Mouse (Mus musculus): ENCODE results near the gene Recql5. TPM values are rescaled to one million over a fixed set of nuclear protein-coding genes. Genes with fewer than 3 reads are reported as not detected.

The Recql5 gene
- polyA plus RNA-seq, 1 experiment from 2014 or later, result 34.7 TPM

DNA sequence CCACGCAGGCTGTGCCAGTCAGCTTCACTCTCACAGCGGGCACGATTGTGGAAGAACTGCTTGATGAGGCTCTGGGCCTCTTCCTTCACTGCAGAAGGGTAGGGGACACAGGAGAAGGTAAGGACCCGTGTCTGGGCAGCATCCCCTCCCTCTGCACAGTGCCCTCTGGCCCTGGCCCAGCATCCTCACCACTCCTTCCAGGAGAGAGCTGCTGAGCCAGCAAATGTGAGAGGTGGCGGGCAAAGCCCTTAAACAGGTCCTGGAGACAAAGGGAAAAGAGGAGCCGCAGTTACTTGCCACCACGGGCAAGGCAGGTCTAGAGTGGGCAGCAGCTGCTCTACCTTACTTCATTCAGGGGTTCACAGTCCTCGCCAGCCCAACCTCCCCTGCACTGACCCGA is 40.2 kb downstream of the Recql5 start:
- Histone ChIP-seq H3K4me1 (0 out of 2 replicates have a peak, but pooled peaks cover 2% of the 10 kb centered on the region), H3K36me3 (peaks cover 48% of the 10 kb centered on the region), H3K27me3 (no peaks in the 10 kb centered on the region), H3K9me3 (replicated peaks) (no peaks in the 10 kb centered on the region), H3K9ac (no peak overlapping the region), H3K4me3 (no peak overlapping the region), H3K27ac (no peak overlapping the region), H3K4me2 (replicated peaks) (no peak overlapping the region)
- WGBS, result 85% methylated on average over 9 of the region's 9 CpGs
- ATAC-seq (ENCODE audit: low FRiP score), result no peak

GRCm38 (mm10) chr11:115892213-115892612 is 41.1 kb downstream of the Recql5 start:
- H3K27me3 ChIP-seq, result no peaks in the 10 kb centered on the region
- 0 out of 2 replicates have a peak, but pooled peaks cover 2% of the 10 kb centered on the region for H3K4me1 ChIP-seq
- 52% methylated on average over 6 of the region's 6 CpGs for WGBS
- H3K36me3 ChIP-seq, result peaks cover 48% of the 10 kb centered on the region
- no peak overlapping the region for H3K4me2 ChIP-seq (replicated peaks)
- no peak overlapping the region for H3K27ac ChIP-seq
- no peak overlapping the region for H3K4me3 ChIP-seq
- H3K9me3 ChIP-seq (replicated peaks), result no peaks in the 10 kb centered on the region
- H3K9ac ChIP-seq, result no peak overlapping the region
- ATAC-seq (ENCODE audit: low FRiP score), result no peak

DNA sequence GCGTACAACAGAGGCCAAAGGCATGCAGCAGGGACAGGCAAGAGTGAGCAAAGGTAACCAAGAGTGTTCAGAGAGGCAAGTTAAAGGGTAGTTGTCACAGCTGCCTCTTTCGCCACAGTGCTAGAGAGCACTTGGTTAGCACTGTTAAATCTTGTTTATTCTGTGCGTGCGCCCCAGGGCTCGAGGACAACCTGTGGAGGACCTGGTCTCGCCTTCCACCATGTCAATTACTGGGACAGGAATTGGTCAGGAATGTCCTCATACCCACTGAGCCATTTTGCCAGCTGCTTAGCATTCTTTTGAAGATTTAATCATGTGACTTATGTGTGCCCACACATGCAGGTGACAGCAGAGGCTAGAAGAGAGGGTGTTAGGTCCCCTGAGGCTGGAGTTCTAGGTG is 44.1 kb downstream of the Recql5 start:
- Histone ChIP-seq H3K27me3 (0 out of 2 replicates have a peak, but pooled peaks cover 3% of the 10 kb centered on the region), H3K9ac (no peak overlapping the region), H3K4me1 (no peaks in the 10 kb centered on the region), H3K27ac (no peak overlapping the region), H3K4me2 (replicated peaks) (no peak overlapping the region), H3K36me3 (peaks cover 19% of the 10 kb centered on the region), H3K9me3 (replicated peaks) (no peaks in the 10 kb centered on the region), H3K4me3 (no peak overlapping the region)
- no peak for ATAC-seq (ENCODE audit: low FRiP score)
- 86% methylated on average over 6 of the region's 6 CpGs for WGBS

GRCm38 (mm10) chr11:115888020-115888419 is 45.3 kb downstream of the Recql5 start:
- Histone ChIP-seq H3K4me1 (no peaks in the 10 kb centered on the region), H3K4me2 (replicated peaks) (no peak overlapping the region), H3K27me3 (peaks cover 13% of the 10 kb centered on the region), H3K36me3 (peaks cover 8% of the 10 kb centered on the region; the same call in 1 of the 2 replicates), H3K9me3 (replicated peaks) (no peaks in the 10 kb centered on the region), H3K27ac (no peak overlapping the region), H3K4me3 (no peak overlapping the region), H3K9ac (no peak overlapping the region)
- no peak for ATAC-seq (ENCODE audit: low FRiP score)
- WGBS, result 88% methylated on average over 5 of the region's 5 CpGs

DNA sequence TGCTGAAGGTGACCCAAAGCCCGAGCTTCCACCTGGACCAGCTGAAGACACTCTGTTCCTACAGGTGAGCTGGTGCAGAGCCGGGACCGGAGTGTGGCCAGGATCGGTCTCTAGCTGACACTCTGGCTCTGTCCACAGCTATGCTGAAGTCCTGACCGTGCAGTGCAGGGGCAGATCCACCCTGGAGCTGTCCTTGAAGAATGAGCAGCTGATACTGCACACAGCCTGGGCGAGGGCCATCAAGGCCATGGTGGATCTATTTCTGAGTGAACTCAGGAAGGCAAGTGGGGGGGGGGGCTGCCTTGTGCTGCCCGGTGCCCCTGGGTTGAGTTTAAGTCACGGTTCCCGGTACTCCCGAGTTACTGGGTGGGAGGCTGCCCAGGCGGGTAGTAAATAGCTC is 46.8 kb downstream of the Recql5 start:
- Histone ChIP-seq H3K9ac (no peak overlapping the region), H3K27ac (no peak overlapping the region), H3K9me3 (replicated peaks) (no peaks in the 10 kb centered on the region), H3K4me3 (no peak overlapping the region), H3K4me2 (replicated peaks) (no peak overlapping the region), H3K4me1 (no peaks in the 10 kb centered on the region), H3K36me3 (no peaks in the 10 kb centered on the region), H3K27me3 (peaks cover 25% of the 10 kb centered on the region)
- 92% methylated on average over 11 of the region's 11 CpGs for WGBS
- ATAC-seq (ENCODE audit: low FRiP score), result no peak

DNA sequence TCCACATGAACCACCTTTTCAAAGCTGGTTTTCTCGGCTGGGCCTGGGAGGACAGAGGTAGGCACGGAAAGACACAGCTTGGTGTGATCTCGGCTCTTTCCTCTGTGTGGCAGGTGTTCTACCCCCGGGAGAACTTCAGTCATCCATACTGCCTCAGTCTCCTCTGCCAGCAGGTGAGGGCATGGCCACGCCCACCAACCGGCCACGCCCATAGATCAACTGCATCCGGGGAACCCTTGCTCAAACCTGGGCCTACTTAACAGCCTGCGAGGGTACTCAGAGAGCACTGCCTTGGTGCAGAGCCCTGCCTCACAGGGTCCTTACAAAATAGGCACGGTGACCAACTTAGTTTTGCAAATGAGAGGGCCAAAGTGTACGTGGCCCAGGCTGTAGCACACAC is 48.0 kb downstream of the Recql5 start:
- 74% methylated on average over 11 of the region's 11 CpGs for WGBS
- H3K9me3 ChIP-seq (replicated peaks), result no peaks in the 10 kb centered on the region

DNA sequence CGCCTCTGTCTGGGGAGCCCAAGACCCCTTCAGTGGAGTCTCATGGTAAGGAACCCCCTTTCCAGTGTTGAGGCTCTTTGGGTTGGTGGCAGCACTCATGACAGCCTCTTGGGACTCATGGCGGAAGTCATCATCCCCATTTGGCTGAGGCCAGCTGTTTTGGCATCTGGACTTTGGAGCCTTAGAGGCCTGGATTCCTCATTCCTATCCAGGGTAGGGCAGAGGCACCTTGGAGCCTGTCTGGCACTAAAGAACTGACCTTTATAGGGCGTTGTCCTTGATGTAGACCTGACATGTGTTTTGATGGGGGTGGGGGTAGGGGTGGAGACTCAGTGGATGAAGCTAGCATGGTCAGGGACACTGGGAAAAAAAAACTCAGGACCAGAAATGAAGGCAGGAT is 48.9 kb downstream of the Recql5 start:
- Histone ChIP-seq H3K27me3 (peaks cover 25% of the 10 kb centered on the region), H3K9me3 (replicated peaks) (no peaks in the 10 kb centered on the region), H3K4me3 (no peak overlapping the region), H3K36me3 (no peaks in the 10 kb centered on the region), H3K27ac (no peak overlapping the region), H3K9ac (no peak overlapping the region), H3K4me2 (replicated peaks) (no peak overlapping the region), H3K4me1 (no peaks in the 10 kb centered on the region)
- WGBS, result 92% methylated on average over 3 of the region's 3 CpGs
- ATAC-seq (ENCODE audit: low FRiP score), result no peak

More for the DNA sequence above, 48.0 kb downstream of the Recql5 start:
- no peaks in the 10 kb centered on the region for H3K4me1 ChIP-seq
- H3K27me3 ChIP-seq, result peaks cover 25% of the 10 kb centered on the region
- no peak overlapping the region for H3K9ac ChIP-seq
- H3K4me3 ChIP-seq, result no peak overlapping the region
- no peaks in the 10 kb centered on the region for H3K36me3 ChIP-seq
- no peak overlapping the region for H3K4me2 ChIP-seq (replicated peaks)
- no peak overlapping the region for H3K27ac ChIP-seq
- ATAC-seq (ENCODE audit: low FRiP score), result no peak

DNA sequence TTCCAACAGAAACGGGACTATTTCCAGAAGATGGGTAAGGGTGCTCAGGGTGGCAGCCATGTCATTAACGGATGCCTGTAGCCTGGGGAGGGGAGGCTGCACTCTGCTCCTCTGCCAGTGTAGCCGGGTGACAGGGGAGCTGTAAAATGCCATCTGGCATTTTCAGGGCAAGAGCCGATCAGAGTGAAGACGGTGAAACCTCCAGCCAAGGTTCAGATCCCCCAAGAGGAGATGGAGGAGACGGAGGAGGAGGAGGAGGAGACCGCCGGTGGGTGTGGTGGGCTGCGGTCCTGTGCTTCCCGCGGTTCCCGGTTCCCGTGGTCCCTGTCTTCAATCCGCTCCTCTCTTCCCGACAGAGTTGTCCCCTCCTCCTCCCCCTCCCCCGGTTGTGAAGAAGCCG is 50.0 kb downstream of the Recql5 start:
- Histone ChIP-seq H3K4me2 (replicated peaks) (no peak overlapping the region), H3K36me3 (no peaks in the 10 kb centered on the region), H3K9ac (no peak overlapping the region), H3K27ac (no peak overlapping the region), H3K9me3 (replicated peaks) (no peaks in the 10 kb centered on the region), H3K4me1 (no peaks in the 10 kb centered on the region), H3K4me3 (no peak overlapping the region), H3K27me3 (peaks cover 25% of the 10 kb centered on the region)
- no peak for ATAC-seq (ENCODE audit: low FRiP score)
- WGBS, result 33% methylated on average over 17 of the region's 17 CpGs

DNA sequence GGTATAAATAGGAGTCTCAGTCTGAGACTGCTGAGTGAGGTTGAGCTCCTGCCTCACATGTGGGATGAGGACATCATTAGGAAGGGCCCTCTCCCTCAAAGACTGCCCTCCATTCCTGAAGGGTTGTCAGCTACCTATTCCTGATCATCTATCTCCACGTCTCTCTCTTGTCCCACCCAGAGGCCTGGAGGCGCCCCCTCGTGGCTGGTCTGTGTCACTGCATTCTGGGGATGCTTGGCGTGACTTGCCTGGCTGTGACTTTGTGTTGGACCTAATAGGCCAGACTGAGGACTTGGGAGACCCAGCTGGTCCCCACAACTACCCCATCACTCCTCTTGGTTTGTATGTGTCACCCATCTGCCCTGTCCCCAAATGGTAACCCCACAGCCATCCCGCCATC is 52.3 kb downstream of the Recql5 start:
- Histone ChIP-seq H3K9ac (no peak overlapping the region), H3K9me3 (replicated peaks) (no peaks in the 10 kb centered on the region), H3K4me2 (replicated peaks) (no peak overlapping the region), H3K36me3 (no peaks in the 10 kb centered on the region), H3K27ac (no peak overlapping the region), H3K4me3 (no peak overlapping the region), H3K27me3 (peaks cover 25% of the 10 kb centered on the region), H3K4me1 (0 out of 2 replicates have a peak, but pooled peaks cover 3% of the 10 kb centered on the region)
- no peak for ATAC-seq (ENCODE audit: low FRiP score)
- 21% methylated on average over 5 of the region's 5 CpGs for WGBS

GRCm38 (mm10) chr11:115878071-115878470 is 55.2 kb downstream of the Recql5 start:
- Histone ChIP-seq H3K27ac (no peak overlapping the region), H3K4me3 (no peak overlapping the region), H3K27me3 (peaks cover 12% of the 10 kb centered on the region), H3K9ac (no peak overlapping the region), H3K9me3 (replicated peaks) (no peaks in the 10 kb centered on the region), H3K4me2 (replicated peaks) (no peak overlapping the region), H3K36me3 (no peaks in the 10 kb centered on the region), H3K4me1 (0 out of 2 replicates have a peak, but pooled peaks cover 3% of the 10 kb centered on the region)
- 74% methylated on average over 8 of the region's 8 CpGs for WGBS
- no peak for ATAC-seq (ENCODE audit: low FRiP score)

GRCm38 (mm10) chr11:115877174-115877755 is 56.0 kb downstream of the Recql5 start:
- Histone ChIP-seq H3K4me2 (replicated peaks) (no peak overlapping the region), H3K4me3 (no peak overlapping the region), H3K27ac (no peak overlapping the region), H3K9me3 (replicated peaks) (no peaks in the 10 kb centered on the region), H3K9ac (no peak overlapping the region), H3K4me1 (0 out of 2 replicates have a peak, but pooled peaks cover 3% of the 10 kb centered on the region), H3K27me3 (0 out of 2 replicates have a peak, but pooled peaks cover 5% of the 10 kb centered on the region), H3K36me3 (no peaks in the 10 kb centered on the region)
- 72% methylated on average over 6 of the region's 6 CpGs for WGBS
- no peak for ATAC-seq (ENCODE audit: low FRiP score)

DNA sequence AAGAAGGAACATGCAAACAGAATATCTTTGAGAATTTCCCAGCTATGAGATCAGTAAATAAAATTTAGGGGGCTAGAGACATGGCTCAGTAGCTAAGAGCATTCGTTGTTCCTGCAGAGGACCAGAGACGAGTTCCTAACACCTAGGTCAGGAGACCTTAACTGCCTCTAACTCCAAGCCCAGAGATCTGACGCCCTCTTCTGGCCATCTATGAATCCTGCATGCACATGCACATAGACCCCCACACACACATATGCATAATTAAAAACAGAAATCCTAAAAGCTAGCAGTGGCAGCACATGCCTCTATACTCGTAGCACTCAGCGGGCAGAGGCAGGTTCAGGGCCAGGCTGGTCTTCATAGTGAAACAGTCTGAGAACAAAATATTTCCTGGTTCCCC is 56.8 kb downstream of the Recql5 start:
- Histone ChIP-seq H3K9ac (no peak overlapping the region), H3K36me3 (no peaks in the 10 kb centered on the region), H3K4me1 (0 out of 2 replicates have a peak, but pooled peaks cover 3% of the 10 kb centered on the region), H3K27me3 (no peaks in the 10 kb centered on the region), H3K4me3 (no peak overlapping the region), H3K27ac (no peak overlapping the region), H3K4me2 (replicated peaks) (no peak overlapping the region), H3K9me3 (replicated peaks) (no peaks in the 10 kb centered on the region)
- ATAC-seq (ENCODE audit: low FRiP score), result no peak
- 81% methylated on average over 5 of the region's 5 CpGs for WGBS

DNA sequence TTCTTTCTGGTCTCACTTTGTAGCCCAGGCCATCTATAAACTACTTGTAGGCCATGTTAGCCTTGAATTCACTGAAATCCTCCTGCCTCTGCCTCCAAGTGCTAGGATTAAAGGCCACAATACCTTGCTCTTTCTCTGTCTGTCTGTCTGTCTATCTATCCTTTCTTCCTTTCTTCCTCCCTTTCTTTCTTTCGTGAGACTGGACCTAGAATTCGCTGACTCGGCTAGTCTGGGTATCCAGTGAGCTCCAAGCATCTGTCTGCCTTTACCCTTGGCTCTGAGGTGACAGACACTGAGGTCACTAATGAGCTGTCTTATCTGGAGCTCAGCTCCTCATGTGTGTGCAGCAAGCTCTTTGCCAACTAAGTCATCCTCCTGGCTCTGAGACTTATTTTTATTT is 57.3 kb downstream of the Recql5 start:
- no peak for ATAC-seq (ENCODE audit: low FRiP score)
- Histone ChIP-seq H3K27ac (no peak overlapping the region), H3K36me3 (no peaks in the 10 kb centered on the region), H3K27me3 (no peaks in the 10 kb centered on the region), H3K4me3 (no peak overlapping the region), H3K9ac (no peak overlapping the region), H3K4me1 (0 out of 2 replicates have a peak, but pooled peaks cover 3% of the 10 kb centered on the region), H3K4me2 (replicated peaks) (no peak overlapping the region), H3K9me3 (replicated peaks) (no peaks in the 10 kb centered on the region)
- 95% methylated on average over 3 of the region's 3 CpGs for WGBS
